Mouse (Mus musculus): Measurements from ENCODE around the gene Prg4.

DNA sequence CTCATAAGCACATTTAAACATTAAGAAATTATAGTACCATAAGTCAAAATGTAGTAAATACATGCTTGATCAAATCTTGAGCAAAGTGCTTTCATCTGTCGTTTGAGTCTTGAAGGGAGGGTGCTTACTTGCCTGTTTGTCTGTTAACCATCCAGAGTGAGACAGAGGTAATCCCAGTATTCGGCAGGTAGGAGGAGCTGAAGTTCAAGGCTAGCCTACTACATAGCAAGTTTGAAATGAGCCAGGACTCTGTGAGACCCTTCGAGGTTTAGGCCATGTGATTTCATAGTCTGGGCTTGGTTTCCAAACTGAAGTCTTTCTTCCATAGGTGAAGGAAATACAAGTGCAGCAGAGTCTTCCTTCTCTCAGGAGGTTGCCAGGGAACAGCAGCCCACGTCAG is 24.2 kb downstream of the Prg4 start:
- TF ChIP-seq POLR2A (IDR thresholded peaks at IDR 0.05; ENCODE audit: low read depth, low read length) (no peak), CTCF (IDR thresholded peaks at IDR 0.05; ENCODE audit: borderline replicate concordance, insufficient read depth, low read length) (no peak)
